10 mouse cellular contexts compared by ENCODE assay signal in genomic region chr14:8003093-8003670, GRCm38 (mm10). TPM values are rescaled to one million over a fixed set of nuclear protein-coding genes. Genes with fewer than 3 reads are reported as not detected.
A peak's percentile ranks its signal among the peaks of the same experiment; 100 is the strongest.
DNase-seq lines count a peak whose midpoint lies in the region; ATAC-seq lines count a peak whose summit lies in the region.
"Had no signal": no experiment of that assay in that cellular context is flagged by ENCODE, and none has a peak within 500 bp of the region (broad histone marks: within the 10 kb centered on the region; RNA-seq: fewer than 3 reads in every experiment).

No protein-coding gene starts in this region.

- H3K9me3 ChIP-seq in hindbrain, embryonic 11.5 days (ENCODE audit: control insufficient read depth, low read length): no peaks in the 10 kb centered on the region
- H3K9me3 ChIP-seq in limb, embryonic 13.5 days: no peaks in the 10 kb centered on the region
- H3K9me3 ChIP-seq in midbrain, embryonic 14.5 days (ENCODE audit: control insufficient read depth, low read length): no peaks in the 10 kb centered on the region

- peaks cover 18% of the 10 kb centered on the region for H3K27me3 ChIP-seq in hindbrain, embryonic 11.5 days (ENCODE audit: control insufficient read depth, insufficient read depth, low read length)
- H3K27me3 ChIP-seq in limb, embryonic 13.5 days: peaks cover 66% of the 10 kb centered on the region
- peaks cover 16% of the 10 kb centered on the region for H3K27me3 ChIP-seq in midbrain, embryonic 14.5 days (ENCODE audit: control insufficient read depth, insufficient read depth, low read length)

- no peaks in the 10 kb centered on the region for H3K36me3 ChIP-seq in hindbrain, embryonic 11.5 days (ENCODE audit: control insufficient read depth, insufficient read depth, low read length)
- H3K36me3 ChIP-seq in limb, embryonic 13.5 days: no peaks in the 10 kb centered on the region
- no peaks in the 10 kb centered on the region for H3K36me3 ChIP-seq in midbrain, embryonic 14.5 days (ENCODE audit: control insufficient read depth, insufficient read depth, low read length)

- peaks cover 2% of the 10 kb centered on the region; the same call in 1 of the 2 replicates for H3K4me1 ChIP-seq in brown adipose tissue, adult 24 weeks (ENCODE audit: control insufficient read depth, insufficient read depth, insufficient read length, low read length)
- H3K4me1 ChIP-seq in hindbrain, embryonic 11.5 days (replicated peaks; ENCODE audit: control insufficient read depth, insufficient read depth, low read length): no peaks in the 10 kb centered on the region
- H3K4me1 ChIP-seq in limb, embryonic 13.5 days: peaks cover 33% of the 10 kb centered on the region
- peaks cover 7% of the 10 kb centered on the region for H3K4me1 ChIP-seq in midbrain, embryonic 14.5 days (ENCODE audit: control insufficient read depth, insufficient read depth, low read length)

- DNase-seq in layer of hippocampus, adult 18-20 months (ENCODE audit: low spot score in 2 of 2): peak; percentile 23 to 51
- DNase-seq in layer of hippocampus, postnatal 36 days: no peak
- DNase-seq in hindbrain, embryonic 11.5 days (ENCODE audit: low spot score): peak; percentile 69
- DNase-seq in midbrain, embryonic 14.5 days: peak; percentile 86
- no peak for DNase-seq in B cell, adult 2 months

- H3K27ac ChIP-seq in brown adipose tissue, adult 24 weeks (replicated peaks; ENCODE audit: low read depth, low read length): peak overlapping the region; percentile 23
- peak overlapping the region; percentile 24; the same call in 1 of the 2 replicates for H3K27ac ChIP-seq in hindbrain, embryonic 11.5 days (ENCODE audit: low read depth, low read length)
- no peak overlapping the region; the same call in 1 of the 2 replicates for H3K27ac ChIP-seq in limb, embryonic 13.5 days
- H3K27ac ChIP-seq in midbrain, embryonic 14.5 days (replicated peaks; ENCODE audit: low read depth, low read length): peak overlapping the region; percentile 65

- H3K4me3 ChIP-seq in brown adipose tissue, adult 24 weeks (ENCODE audit: insufficient read depth, low read depth, low read length): peak overlapping the region; percentile 72
- H3K4me3 ChIP-seq in hindbrain, embryonic 11.5 days (ENCODE audit: low read depth, low read length): peak overlapping the region; percentile 48
- peak overlapping the region; percentile 57 for H3K4me3 ChIP-seq in limb, embryonic 13.5 days
- peak overlapping the region; percentile 53 for H3K4me3 ChIP-seq in midbrain, embryonic 14.5 days (replicated peaks; ENCODE audit: low read depth, low read length)

- H3K4me2 ChIP-seq in hindbrain, embryonic 11.5 days (replicated peaks; ENCODE audit: low read depth, low read length): peak overlapping the region; percentile 69
- H3K4me2 ChIP-seq in limb, embryonic 13.5 days (replicated peaks): peak overlapping the region; percentile 83
- peak overlapping the region; percentile 57 for H3K4me2 ChIP-seq in midbrain, embryonic 14.5 days (ENCODE audit: low read length)

- WGBS in hindbrain, embryonic 11.5 days: 1% methylated on average over 23 of the region's 23 CpGs
- 2% methylated on average over 23 of the region's 23 CpGs for whole genome bisulfite sequencing in limb, embryonic 13.5 days
- WGBS in midbrain, embryonic 14.5 days: under 1% methylated on average over 23 of the region's 23 CpGs

- H3K9ac ChIP-seq in hindbrain, embryonic 11.5 days (ENCODE audit: low read depth, low read length): peak overlapping the region; percentile 66
- H3K9ac ChIP-seq in limb, embryonic 13.5 days: peak overlapping the region; percentile 67
- peak overlapping the region; percentile 59 for H3K9ac ChIP-seq in midbrain, embryonic 14.5 days (replicated peaks; ENCODE audit: low read length)

- peak; percentile 52 for ATAC-seq in frontal cortex, adult (ENCODE audit: low TSS enrichment)
- peak; percentile 54 for ATAC-seq in hindbrain, embryonic 11.5 days (ENCODE audit: low FRiP score)
- ATAC-seq in limb, embryonic 13.5 days (ENCODE audit: low FRiP score, low read depth): peak; percentile 3; the same call in 1 of the 2 replicates
- peak; percentile 62 for ATAC-seq in midbrain, embryonic 14.5 days (ENCODE audit: low FRiP score, low TSS enrichment)

RNA-seq across cellular contexts. Expression of gene Abhd6, which starts 0.5 kb away (rescaled TPM):
- total RNA-seq in layer of hippocampus, adult 18-20 months (2021): 10 to 100 TPM; 79.1 to 80.3 TPM
- total RNA-seq in layer of hippocampus, postnatal 36 days (2021): 10 to 100 TPM; 76.2 to 80.1 TPM
- 40.4 and 42.1 TPM in 2 replicates for polyA plus RNA-seq in brown adipose tissue, adult 24 weeks (2012; ENCODE audit: insufficient read depth, insufficient read length, missing spikeins)
- polyA plus RNA-seq in hindbrain, embryonic 11.5 days (2014; fragmentation: Nextera tagmentation; extraction: Ambion mirVana): 15.3 and 16.1 TPM in 2 replicates
- 19.8 and 23.1 TPM in 2 replicates for polyA plus RNA-seq in limb, embryonic 13.5 days (2015; fragmentation: Nextera tagmentation; extraction: Ambion mirVana)
- 31.0 and 31.6 TPM in 2 replicates for polyA plus RNA-seq in midbrain, embryonic 14.5 days (2014; fragmentation: Nextera tagmentation; extraction: Ambion mirVana)
- total RNA-seq: MEL had no signal

RNA-seq across cellular contexts. Expression of gene Dnase1l3, which starts 8.8 kb away (rescaled TPM):
- under 1 TPM; 0.07 to 0.10 TPM for total RNA-seq in layer of hippocampus, adult 18-20 months (2021)
- total RNA-seq in layer of hippocampus, postnatal 36 days (2021): not detected
- polyA plus RNA-seq in brown adipose tissue, adult 24 weeks (2012; ENCODE audit: insufficient read depth, insufficient read length, missing spikeins): not detected in 2 replicates
- polyA plus RNA-seq in hindbrain, embryonic 11.5 days (2014; fragmentation: Nextera tagmentation; extraction: Ambion mirVana): 0.03 TPM in 1 of 2 replicates, not detected in the other
- 0.10 and 0.17 TPM in 2 replicates for polyA plus RNA-seq in limb, embryonic 13.5 days (2015; fragmentation: Nextera tagmentation; extraction: Ambion mirVana)
- 0.09 TPM in 1 of 2 replicates, not detected in the other for polyA plus RNA-seq in midbrain, embryonic 14.5 days (2014; fragmentation: Nextera tagmentation; extraction: Ambion mirVana)
- total RNA-seq: MEL had no signal

RNA-seq across cellular contexts. Expression of gene Gm45521, which starts 46.1 kb away (rescaled TPM):
- total RNA-seq in layer of hippocampus, adult 18-20 months (2021): not detected
- total RNA-seq in layer of hippocampus, postnatal 36 days (2021): not detected
- polyA plus RNA-seq in brown adipose tissue, adult 24 weeks (2012; ENCODE audit: insufficient read depth, insufficient read length, missing spikeins): not detected in 2 replicates
- 0.63 TPM in 1 of 2 replicates, not detected in the other for polyA plus RNA-seq in hindbrain, embryonic 11.5 days (2014; fragmentation: Nextera tagmentation; extraction: Ambion mirVana)
- not detected in 2 replicates for polyA plus RNA-seq in limb, embryonic 13.5 days (2015; fragmentation: Nextera tagmentation; extraction: Ambion mirVana)
- not detected in 2 replicates for polyA plus RNA-seq in midbrain, embryonic 14.5 days (2014; fragmentation: Nextera tagmentation; extraction: Ambion mirVana)
- total RNA-seq: MEL had no signal
- polyA plus RNA-seq: large intestine, adult 2 months had no signal

Comparison
In these comparisons a context has a peak if more than half of its experiments do, and no peak if none do; other contexts are left out.
1. DNase-seq: peak in layer of hippocampus, adult 18-20 months (2 of 2), hindbrain, embryonic 11.5 days (single experiment) and midbrain, embryonic 14.5 days (single experiment); none in layer of hippocampus, postnatal 36 days (0 of 2) and B cell, adult 2 months (0 of 2).
2. ATAC-seq: peak in every context shown above with its lines; median percentile 62 in midbrain, embryonic 14.5 days; 54 in hindbrain, embryonic 11.5 days; 52 in frontal cortex, adult; 3 in limb, embryonic 13.5 days.
3. Peak in every context shown above with its lines, with median percentiles within 50 percentile points of each other: H3K4me3 ChIP-seq, H3K4me2 ChIP-seq and H3K9ac ChIP-seq.